Mouse (Mus musculus) layer of hippocampus, adult 2 months (tissue): ENCODE data around the gene Mbd5. TPM values are rescaled to one million over a fixed set of nuclear protein-coding genes. Genes with fewer than 3 reads are reported as not detected.

Experiments
- DNase-seq, 2 experiments: peaks; one replicate each; pipeline ENCODE4 v3.0.0; 2022; ENCODE audit warnings: low spot score in 2 of 2
- H3K27ac ChIP-seq: fragments of 200-600 bp; 2 replicates; pipeline ENCODE4 v1.8.1; 2022
- H3K4me3 ChIP-seq: fragments of 200-600 bp; 2 replicates; pipeline ENCODE4 v1.8.1; 2022; ENCODE audit warnings: mild to moderate bottlenecking
- CTCF ChIP-seq: fragments of 200-600 bp; conservative IDR thresholded peaks from 2 replicates; pipeline ENCODE4 v1.8.1; 2022; ENCODE audit warnings: antibody characterized with exemption, mild to moderate bottlenecking, moderate library complexity
- total RNA-seq, 2 experiments: library from RNA; stranded (reverse); gene quantifications; 2 replicates each; pipeline ENCODE4 v1.2.3; 2021

The Mbd5 gene
- total RNA-seq, 2 experiments from 2014 or later: 134 to 135 TPM

- peak overlapping the region; percentile 81 for H3K27ac ChIP-seq
- peak; percentile 86 to 89 for DNase-seq
These were observed 363.5 kb downstream of the Mbd5 start for GRCm38 (mm10) chr2:49312629-49313447.

GRCm38 (mm10) chr2:49333594-49333993 is 384.3 kb downstream of the Mbd5 start:
- no peak for DNase-seq
- no peak for TF ChIP-seq CTCF
- Histone ChIP-seq H3K27ac (no peak overlapping the region), H3K4me3 (no peak overlapping the region)

More at GRCm38 (mm10) chr2:49312629-49313447, 363.5 kb downstream of the Mbd5 start:
- peak overlapping the region; percentile 64 for H3K4me3 ChIP-seq
- peak; percentile 97 for TF ChIP-seq CTCF

- DNase-seq: no peak
- H3K4me3 ChIP-seq: no peak overlapping the region
- TF ChIP-seq CTCF: no peak
- H3K27ac ChIP-seq: no peak overlapping the region
These were observed 386.0 kb downstream of the Mbd5 start for GRCm38 (mm10) chr2:49335267-49335666.

- DNase-seq: no peak
- Histone ChIP-seq H3K4me3 (no peak overlapping the region), H3K27ac (no peak overlapping the region)
- TF ChIP-seq CTCF: no peak
These were observed 395.0 kb downstream of the Mbd5 start for GRCm38 (mm10) chr2:49344287-49344686.

GRCm38 (mm10) chr2:49345786-49346185 is 396.5 kb downstream of the Mbd5 start:
- Histone ChIP-seq H3K27ac (no peak overlapping the region), H3K4me3 (no peak overlapping the region)
- no peak for TF ChIP-seq CTCF
- no peak for DNase-seq

- no peak for TF ChIP-seq CTCF
- peak in 1 of 2 experiments; percentile 15 for DNase-seq
- H3K4me3 ChIP-seq: no peak overlapping the region
- no peak overlapping the region for H3K27ac ChIP-seq
These were observed 400.5 kb downstream of the Mbd5 start for GRCm38 (mm10) chr2:49349813-49350212.

GRCm38 (mm10) chr2:49350852-49351251 is 401.5 kb downstream of the Mbd5 start:
- no peak for DNase-seq
- Histone ChIP-seq H3K4me3 (no peak overlapping the region), H3K27ac (no peak overlapping the region)
- no peak for TF ChIP-seq CTCF

- no peak overlapping the region for H3K27ac ChIP-seq
- H3K4me3 ChIP-seq: no peak overlapping the region
- no peak for TF ChIP-seq CTCF
- no peak for DNase-seq
These were observed 404.8 kb downstream of the Mbd5 start for GRCm38 (mm10) chr2:49354066-49354465.

- no peak for TF ChIP-seq CTCF
- no peak for DNase-seq
- no peak overlapping the region for H3K4me3 ChIP-seq
- H3K27ac ChIP-seq: no peak overlapping the region
These were observed 406.6 kb downstream of the Mbd5 start for GRCm38 (mm10) chr2:49355867-49356266.

GRCm38 (mm10) chr2:49358128-49358814 is 409.0 kb downstream of the Mbd5 start:
- no peak for TF ChIP-seq CTCF
- DNase-seq: no peak
- no peak overlapping the region for H3K27ac ChIP-seq
- H3K4me3 ChIP-seq: no peak overlapping the region

- Histone ChIP-seq H3K27ac (no peak overlapping the region), H3K4me3 (no peak overlapping the region)
- peak; percentile 75 for TF ChIP-seq CTCF
- DNase-seq: no peak
These were observed 409.7 kb downstream of the Mbd5 start for GRCm38 (mm10) chr2:49358839-49359520.

GRCm38 (mm10) chr2:49359706-49360105 is 410.4 kb downstream of the Mbd5 start:
- no peak for DNase-seq
- H3K27ac ChIP-seq: no peak overlapping the region
- no peak overlapping the region for H3K4me3 ChIP-seq
- TF ChIP-seq CTCF: no peak

- Histone ChIP-seq H3K4me3 (no peak overlapping the region), H3K27ac (no peak overlapping the region)
- TF ChIP-seq CTCF: no peak
- DNase-seq: no peak
These were observed 415.2 kb downstream of the Mbd5 start for GRCm38 (mm10) chr2:49364546-49364945.
